Mouse (Mus musculus) lung, postnatal 0 days (tissue): ENCODE measurements around the gene Nol8. TPM values are rescaled to one million over a fixed set of nuclear protein-coding genes. Genes with fewer than 3 reads are reported as not detected.
A peak's percentile ranks its signal among the peaks of the same experiment; 100 is the strongest.

Source experiments
- ATAC-seq: fragments of 200-750 bp; cut with Nextera tagmentation; 2 replicates; pipeline ENCODE4 v1.8.0; 2017; ENCODE audit warnings: moderate library complexity
- DNase-seq: peaks from one replicate; pipeline ENCODE4 v3.0.0-alpha.2; 2016; ENCODE audit warnings: low spot score
- H3K27ac ChIP-seq: fragments of 300-500 bp; sonication (generic); 2 replicates; pipeline ENCODE4 v1.5.1; 2014; ENCODE audit warnings: antibody characterized with exemption, mild to moderate bottlenecking, low read length, mixed read lengths
- H3K27me3 ChIP-seq: fragments of 300-500 bp; sonication (generic); replicated peaks from 2 replicates; pipeline ENCODE4 v1.6.1; 2014; ENCODE audit warnings: low read length, mixed read lengths; ENCODE audit not compliant: insufficient read depth
- H3K36me3 ChIP-seq: fragments of 300-500 bp; sonication (generic); 2 replicates; pipeline ENCODE4 v1.6.1; 2014; ENCODE audit warnings: low read length, mixed read lengths; ENCODE audit not compliant: insufficient read depth
- H3K4me1 ChIP-seq: fragments of 300-500 bp; sonication (generic); 2 replicates; pipeline ENCODE4 v1.6.1; 2014; ENCODE audit warnings: antibody characterized with exemption, low read depth, low read length, mixed read lengths; ENCODE audit not compliant: insufficient read depth
- H3K4me2 ChIP-seq: fragments of 300-500 bp; sonication (generic); replicated peaks from 2 replicates; pipeline ENCODE4 v1.6.1; 2014; ENCODE audit warnings: low read depth, mild to moderate bottlenecking, low read length, moderate library complexity, mixed read lengths
- H3K4me3 ChIP-seq: fragments of 300-500 bp; sonication (generic); 2 replicates; pipeline ENCODE4 v1.5.1; 2014; ENCODE audit warnings: low read depth, low read length
- H3K9ac ChIP-seq: fragments of 300-500 bp; sonication (generic); replicated peaks from 2 replicates; pipeline ENCODE4 v1.6.1; 2014; ENCODE audit warnings: low read depth, mild to moderate bottlenecking
- H3K9me3 ChIP-seq: fragments of 300-500 bp; sonication (generic); 2 replicates; pipeline ENCODE4 v1.6.1; 2016; ENCODE audit warnings: low read length, mixed read lengths
- CTCF ChIP-seq: IDR thresholded peaks from 2 replicates; pipeline ENCODE4 v1.5.1; 2016; ENCODE audit warnings: antibody characterized with exemption, mild to moderate bottlenecking
- EP300 ChIP-seq: IDR thresholded peaks from 2 replicates; pipeline ENCODE4 v1.6.1; 2016; ENCODE audit warnings: antibody characterized with exemption, mild to moderate bottlenecking, control low read depth
- WGBS: fragments of 180-500 bp; shearing (Covaris S2); extraction: QIAGEN DNeasy Blood & Tissue Kit; methylation state at CpG from one replicate; pipeline ENCODE4 v1.1.7; 2014; 5-methylcytosine and 5-hydroxymethylcytosine counted together
- polyA plus RNA-seq: library from polyadenylated mRNA; unstranded; fragments of >200 nt; fragmentation: Nextera tagmentation; extraction: Ambion mirVana; gene quantifications from 2 replicates; pipeline ENCODE4 v1.2.1, GENCODE M21; 2015

Nol8 gene
- polyA plus RNA-seq: 9.1 and 11.1 TPM in 2 replicates

DNA sequence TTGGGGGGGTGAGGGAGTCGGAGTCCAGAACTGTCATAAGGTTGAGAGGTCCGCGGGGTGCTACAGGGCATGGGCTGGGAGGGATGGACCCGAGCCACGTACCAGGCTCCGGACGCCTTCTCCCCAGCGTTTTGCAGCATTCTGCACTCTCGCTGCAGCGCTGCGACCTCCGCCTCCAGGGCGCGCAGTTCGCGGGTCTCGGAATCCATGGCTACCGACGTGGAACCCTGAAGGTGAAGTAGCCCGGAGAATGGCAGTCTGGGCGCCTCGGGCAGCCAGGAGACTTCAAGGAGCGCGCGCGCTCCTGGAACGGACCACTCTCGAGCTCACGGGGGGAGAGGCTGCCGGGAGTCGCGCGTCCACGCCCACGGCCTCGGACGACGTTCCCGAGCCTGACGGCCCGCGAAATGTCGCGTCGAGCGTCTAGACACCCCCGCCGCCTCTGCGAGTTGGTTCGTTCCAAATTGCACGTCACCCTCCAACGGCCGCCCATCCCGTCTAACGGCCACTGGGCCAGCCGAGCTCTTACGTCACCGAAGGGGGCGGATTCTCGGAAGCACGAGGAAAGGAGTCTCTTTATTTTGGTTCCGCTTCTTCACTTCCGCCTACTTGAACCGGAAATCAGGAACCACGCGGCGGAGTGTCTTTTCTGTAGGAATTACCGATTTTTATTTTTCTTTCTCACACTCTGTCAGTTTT, at the start of gene Nol8, which contains the start of gene Cenpp:
Gene Nol8 (plus strand): TSS at position 598 of the 699 bp plus-strand sequence.
Gene Cenpp (minus strand): TSS at position 305 of the 699 bp plus-strand sequence.
- Histone ChIP-seq H3K4me3 (peak within 1 kb of the TSS; percentile 57), H3K36me3 (no peaks in the 10 kb centered on the region)
- WGBS: 2% methylated on average over 68 of the region's 68 CpGs

DNA sequence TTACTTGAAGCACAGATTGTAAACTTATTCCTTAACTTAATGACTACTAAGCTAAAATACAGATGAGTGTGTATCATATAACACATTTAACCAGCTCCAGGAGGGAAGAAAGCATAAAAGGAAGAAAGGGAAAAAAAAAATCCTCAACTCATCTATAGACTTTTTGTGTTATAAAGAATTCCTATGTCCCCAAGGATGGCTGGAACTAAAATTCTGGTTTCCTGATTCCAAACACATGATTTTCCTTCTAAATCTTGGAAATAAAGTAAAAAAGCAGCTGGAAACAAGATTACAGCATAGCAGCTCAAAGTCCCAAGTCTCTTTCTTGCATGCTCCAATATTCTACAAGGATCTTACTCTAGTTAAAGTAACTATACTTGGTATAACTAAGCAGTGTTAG, 49.3 kb upstream of the Nol8 start:
- Histone ChIP-seq H3K4me3 (no peak overlapping the region), H3K9ac (no peak overlapping the region), H3K27ac (no peak overlapping the region), H3K36me3 (no peaks in the 10 kb centered on the region), H3K9me3 (no peaks in the 10 kb centered on the region), H3K4me1 (no peaks in the 10 kb centered on the region), H3K4me2 (no peak overlapping the region), H3K27me3 (no peaks in the 10 kb centered on the region)
- TF ChIP-seq CTCF (no peak), EP300 (no peak)
- no peak for ATAC-seq
- no peak for DNase-seq

More for the DNA sequence above, at the start of gene Nol8, which contains the start of gene Cenpp:
- Histone ChIP-seq H3K9me3 (no peaks in the 10 kb centered on the region), H3K27ac (peak within 1 kb of the TSS; percentile 61), H3K4me2 (peak within 1 kb of the TSS; percentile 95), H3K9ac (peak within 1 kb of the TSS; percentile 46), H3K27me3 (no peaks in the 10 kb centered on the region), H3K4me1 (no peaks in the 10 kb centered on the region; the same call in 1 of the 2 replicates)
- TF ChIP-seq EP300 (peak; percentile 32; the same call in 1 of the 2 replicates), CTCF (peak; percentile 21; the same call in 1 of the 2 replicates)
- ATAC-seq (peak; percentile 100), DNase-seq (peak; percentile 99)

DNA sequence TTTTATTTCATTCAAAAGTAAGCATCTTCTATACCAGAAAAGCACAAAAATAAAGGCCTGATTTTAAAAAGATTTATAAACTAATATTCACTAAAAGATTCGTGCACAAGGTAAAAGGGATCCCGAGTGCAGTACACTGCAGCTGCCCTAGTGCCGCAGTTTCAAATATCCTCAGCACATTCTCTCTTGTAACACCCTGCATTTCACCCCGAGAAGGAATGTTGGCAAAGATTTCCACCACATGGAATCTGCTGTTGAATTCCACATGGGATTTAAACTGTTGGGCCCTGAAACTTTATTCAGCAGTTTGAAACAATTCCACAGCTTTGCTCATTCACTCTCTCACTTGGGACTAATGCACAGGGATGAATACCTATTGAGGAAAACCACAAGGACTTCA, 45.2 kb upstream of the Nol8 start, which contains the start of gene Ogn:
Gene Ogn (plus strand): TSS at position 333 of the 400 bp plus-strand sequence.
- Histone ChIP-seq H3K4me1 (no peaks in the 10 kb centered on the region), H3K9ac (peak within 1 kb of the TSS; percentile 26; the same call in 1 of the 2 replicates), H3K4me2 (peak within 1 kb of the TSS; percentile 30; the same call in 1 of the 2 replicates), H3K4me3 (peak within 1 kb of the TSS; percentile 20), H3K9me3 (no peaks in the 10 kb centered on the region), H3K27me3 (no peaks in the 10 kb centered on the region), H3K27ac (no peak within 1 kb of the TSS), H3K36me3 (no peaks in the 10 kb centered on the region)
- DNase-seq (peak; percentile 78), ATAC-seq (peak; percentile 53; the same call in 1 of the 2 replicates)
- peak; percentile 13; the same call in 1 of the 2 replicates for TF ChIP-seq CTCF
- TF ChIP-seq EP300: 0 out of 2 replicates have a peak, but pooled peaks have one; percentile 19
- WGBS: 58% methylated on average over 4 of the region's 4 CpGs

DNA sequence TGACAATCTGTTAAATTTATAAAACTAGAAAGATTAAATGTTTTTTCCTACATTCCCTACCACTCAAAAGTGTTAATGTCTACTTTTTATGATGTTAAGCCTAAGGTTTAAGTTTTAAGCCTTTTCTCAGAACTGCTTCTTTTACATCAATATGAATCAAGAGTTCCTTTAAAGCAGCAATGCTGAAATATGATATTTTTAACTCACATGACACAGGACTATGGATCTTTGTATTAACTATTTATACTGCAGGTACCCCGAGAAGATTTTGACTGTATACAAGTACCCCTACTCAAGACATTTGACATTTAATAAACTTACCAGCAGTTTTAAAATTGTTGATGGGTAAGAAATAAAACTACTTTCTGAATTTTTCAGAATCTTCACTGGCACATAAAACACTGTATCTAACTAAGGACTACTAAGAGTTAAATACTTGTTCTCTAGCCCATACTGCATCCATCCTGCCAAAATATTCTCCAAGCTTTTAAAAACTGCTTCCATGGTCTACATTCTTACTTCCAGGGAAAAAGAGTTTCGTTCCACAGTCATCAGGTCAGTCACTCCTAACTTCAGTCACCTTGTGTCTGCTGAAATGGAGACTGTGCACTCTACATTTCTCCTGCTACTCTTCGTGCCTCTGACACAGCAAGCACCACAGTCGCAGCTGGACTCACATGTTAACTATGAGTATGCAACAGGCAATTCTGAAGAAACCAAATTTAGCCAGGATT, 44.1 kb upstream of the Nol8 start:
- peak overlapping the region; percentile 26; the same call in 1 of the 2 replicates for H3K9ac ChIP-seq
- no peak for DNase-seq
- WGBS: 59% methylated on average over 4 of the region's 4 CpGs

DNA sequence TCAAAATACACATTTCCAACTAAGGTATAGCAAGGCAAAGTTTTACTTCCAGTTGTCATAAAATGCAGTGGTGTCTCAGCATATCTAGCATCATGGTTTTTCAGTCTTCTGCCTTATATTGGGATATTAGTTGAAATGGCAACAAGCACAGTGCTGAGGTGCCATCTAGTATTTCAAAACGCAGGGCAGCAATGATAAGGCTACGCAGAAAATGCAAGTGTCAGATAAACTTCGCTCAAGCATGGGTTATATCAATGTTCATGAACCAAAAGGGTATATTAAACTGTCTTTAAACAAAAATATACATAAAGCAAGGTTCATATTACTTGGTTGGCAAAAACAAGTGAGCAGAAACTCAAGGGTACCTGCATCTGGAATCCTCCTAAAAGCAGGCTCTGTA, 35.9 kb upstream of the Nol8 start:
- WGBS: 85% methylated on average over 3 of the region's 3 CpGs
- TF ChIP-seq EP300: no peak
- no peak for TF ChIP-seq CTCF
- H3K9me3 ChIP-seq: no peaks in the 10 kb centered on the region

More for the DNA sequence above, 44.1 kb upstream of the Nol8 start:
- Histone ChIP-seq H3K27me3 (no peaks in the 10 kb centered on the region), H3K9me3 (no peaks in the 10 kb centered on the region), H3K4me3 (peak overlapping the region; percentile 20), H3K4me2 (0 out of 2 replicates have a peak overlapping the region, but pooled peaks have one; percentile 30), H3K36me3 (no peaks in the 10 kb centered on the region), H3K27ac (no peak overlapping the region), H3K4me1 (no peaks in the 10 kb centered on the region)
- no peak for TF ChIP-seq EP300
- no peak for TF ChIP-seq CTCF
- no peak for ATAC-seq

DNA sequence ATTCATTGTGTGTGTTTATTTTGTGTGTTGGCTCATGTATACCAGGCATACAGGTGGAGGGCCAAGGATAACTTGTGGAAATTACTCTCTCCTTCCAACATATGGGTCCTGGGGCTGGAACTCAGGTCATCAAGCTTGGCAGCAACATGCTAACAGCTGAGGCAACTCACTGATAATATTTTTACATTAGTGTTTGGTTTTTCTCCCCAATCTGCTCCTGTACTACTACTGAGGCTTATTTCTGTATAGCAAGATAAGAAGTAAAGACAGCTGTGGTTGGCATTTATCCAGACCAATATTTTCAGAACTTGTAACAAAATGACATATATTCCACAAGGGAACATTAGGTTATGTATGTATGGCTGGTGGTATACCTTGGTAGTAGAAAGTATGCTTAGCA, 34.5 kb upstream of the Nol8 start:
- TF ChIP-seq EP300 (no peak), CTCF (no peak)
- ATAC-seq (no peak), DNase-seq (no peak)

More for the DNA sequence above, 35.9 kb upstream of the Nol8 start:
- no peak overlapping the region for H3K4me3 ChIP-seq
- DNase-seq (no peak), ATAC-seq (no peak)
- no peak overlapping the region for H3K9ac ChIP-seq
- H3K36me3 ChIP-seq: no peaks in the 10 kb centered on the region
- no peak overlapping the region for H3K27ac ChIP-seq
- no peaks in the 10 kb centered on the region for H3K27me3 ChIP-seq
- H3K4me2 ChIP-seq: no peak overlapping the region
- no peaks in the 10 kb centered on the region for H3K4me1 ChIP-seq

More for the DNA sequence above, 34.5 kb upstream of the Nol8 start:
- Histone ChIP-seq H3K27ac (no peak overlapping the region), H3K27me3 (no peaks in the 10 kb centered on the region), H3K36me3 (no peaks in the 10 kb centered on the region), H3K9ac (no peak overlapping the region), H3K4me1 (no peaks in the 10 kb centered on the region), H3K9me3 (no peaks in the 10 kb centered on the region), H3K4me2 (no peak overlapping the region), H3K4me3 (no peak overlapping the region)
